Mouse (Mus musculus): Measurements from ENCODE around the gene Psmc3.

Gene Psmc3

GRCm38 (mm10) chr2:91079026-91079384 lies 25.2 kb downstream of the Psmc3 start:
- intact Hi-C loops (cut with DNase I): no loop called here

- intact Hi-C loops (cut with DNase I): no loop called here
Observed at GRCm38 (mm10) chr2:91080784-91081513, 27.1 kb downstream of the Psmc3 start.

GRCm38 (mm10) chr2:91081775-91082695 lies 28.2 kb downstream of the Psmc3 start, which contains the start of gene Spi1:
TSS of gene Spi1 (plus strand) at chr2:91082390.
- intact Hi-C loops (cut with DNase I): no loop called here

GRCm38 (mm10) chr2:91082844-91083243 lies 29.0 kb downstream of the Psmc3 start:
- intact Hi-C loops (cut with DNase I): no loop called here

- intact Hi-C loops (cut with DNase I): no loop called here
Observed at GRCm38 (mm10) chr2:91083366-91083940, 29.6 kb downstream of the Psmc3 start.

GRCm38 (mm10) chr2:91084179-91084820 lies 30.5 kb downstream of the Psmc3 start:
- intact Hi-C loops (cut with DNase I): no loop called here

GRCm38 (mm10) chr2:91085494-91086391 lies 31.9 kb downstream of the Psmc3 start:
- intact Hi-C loops (cut with DNase I): no loop called here

- intact Hi-C loops (cut with DNase I): no loop called here
Observed at GRCm38 (mm10) chr2:91086392-91087237, 32.8 kb downstream of the Psmc3 start.

GRCm38 (mm10) chr2:91087453-91087852 lies 33.6 kb downstream of the Psmc3 start:
- intact Hi-C loops (cut with DNase I): no loop called here

- intact Hi-C loops (cut with DNase I): no loop called here
Observed at GRCm38 (mm10) chr2:91088987-91089386, 35.2 kb downstream of the Psmc3 start.

GRCm38 (mm10) chr2:91090208-91090607 lies 36.4 kb downstream of the Psmc3 start:
- intact Hi-C loops (cut with DNase I): no loop called here

- intact Hi-C loops (cut with DNase I): no loop called here
Observed at GRCm38 (mm10) chr2:91090827-91091226, 37.0 kb downstream of the Psmc3 start.

- intact Hi-C loops (cut with DNase I): no loop called here
Observed at GRCm38 (mm10) chr2:91096524-91096923, 42.7 kb downstream of the Psmc3 start.

- intact Hi-C loops (cut with DNase I): no loop called here
Observed at GRCm38 (mm10) chr2:91097015-91097414, 43.2 kb downstream of the Psmc3 start.

GRCm38 (mm10) chr2:91098156-91098555 lies 44.3 kb downstream of the Psmc3 start:
- intact Hi-C loops (cut with DNase I): no loop called here

GRCm38 (mm10) chr2:91101124-91101740 lies 47.4 kb downstream of the Psmc3 start:
- intact Hi-C loops (cut with DNase I): loop anchor here (1.0 kb wide), 1 partner anchor 31 kb away; the partner anchor contains the start of gene Slc39a13

- intact Hi-C loops (cut with DNase I): no loop called here
Observed at GRCm38 (mm10) chr2:91108156-91108555, 54.3 kb downstream of the Psmc3 start.

GRCm38 (mm10) chr2:91109241-91109640 lies 55.4 kb downstream of the Psmc3 start:
- intact Hi-C loops (cut with DNase I): no loop called here

- intact Hi-C loops (cut with DNase I): no loop called here
Observed at GRCm38 (mm10) chr2:91109807-91110385, 56.1 kb downstream of the Psmc3 start.

All from adrenal gland (tissue).